Mouse (Mus musculus): ENCODE data around the gene Otulin. TPM values are rescaled to one million over a fixed set of nuclear protein-coding genes. Genes with fewer than 3 reads are reported as not detected.

Gene Otulin
- total and polyA plus RNA-seq, 3 experiments, result 40.0 to 84.8 (median 80.2) TPM

DNA sequence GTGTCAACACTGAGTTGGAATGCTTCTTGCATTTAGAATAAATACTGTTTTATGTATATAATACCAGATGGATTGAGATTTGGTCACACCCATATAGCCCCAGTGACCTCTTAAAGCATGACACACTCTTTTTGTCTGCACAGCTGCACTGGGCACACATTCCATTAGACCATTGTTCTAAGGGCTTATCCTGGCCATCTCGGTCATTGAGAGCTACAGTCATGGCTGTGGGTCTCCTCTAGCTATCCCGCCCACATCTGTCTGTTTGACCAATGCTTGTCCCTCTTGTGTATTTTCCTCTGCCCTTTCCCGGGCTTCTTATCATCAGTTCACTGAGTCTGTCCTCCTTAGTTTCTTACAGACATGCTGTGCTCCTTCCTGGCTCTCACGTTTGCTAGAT, 100.5 kb downstream of the Otulin start:
- H3K4me2 ChIP-seq (ENCODE audit: insufficient read depth, low read depth, poor library complexity, severe bottlenecking), result no peak overlapping the region
- no peak overlapping the region for H3K4me3 ChIP-seq (replicated peaks in 1 of 3; ENCODE audit: low read depth in 2 of 3, low read length in 2 of 3, poor library complexity in 1 of 3)
- peaks cover 0 to 1% of the 10 kb centered on the region in 2 experiments for H3K36me3 ChIP-seq (replicated peaks in 1 of 2; ENCODE audit: control insufficient read depth in 1 of 2, insufficient read depth in 1 of 2, low read length in 1 of 2)
- in situ Hi-C loops (cut with MboI; ENCODE audit: low pct_ligation_motif_present, low pct_unique_long_range_greater_than_20kb, low sequenced_read_pairs) (no loop called here), dilution Hi-C loops (cut with MboI; ENCODE audit: extremely low pct_ligation_motif_present, extremely low pct_unique_long_range_greater_than_20kb, low sequenced_read_pairs) (no loop called here)
- DNase-seq (ENCODE audit: extremely low read depth), result no peak
- H3K79me2 ChIP-seq (replicated peaks; ENCODE audit: control insufficient read depth, extremely low read depth, insufficient read depth, poor library complexity, severe bottlenecking), result no peaks in the 10 kb centered on the region
- H3K9ac ChIP-seq (ENCODE audit: insufficient read depth, low read depth), result no peak overlapping the region
- H3K4me1 ChIP-seq (ENCODE audit: control insufficient read depth in 1 of 2, insufficient read depth in 2 of 2), result peaks cover 0 to 10% of the 10 kb centered on the region in 2 experiments; a peak in 1 of 4 replicates
- no peaks in the 10 kb centered on the region for H3K27me3 ChIP-seq (replicated peaks)
- H3K9me3 ChIP-seq (replicated peaks; ENCODE audit: low read length), result no peaks in the 10 kb centered on the region
- no peak overlapping the region for H3K27ac ChIP-seq (ENCODE audit: insufficient read depth, low read depth)
- no peak for TF ChIP-seq CTCF (conservative IDR thresholded peaks at IDR 0.05 in 1 of 2, IDR thresholded peaks at IDR 0.05 in 1 of 2; ENCODE audit: low read depth in 2 of 2, low read length in 2 of 2)
- no peak for TF ChIP-seq UBTF (IDR thresholded peaks at IDR 0.05; ENCODE audit: low read depth, low read length)
- TF ChIP-seq JUND (conservative IDR thresholded peaks at IDR 0.05; ENCODE audit: low read depth, low read length), result no peak
- no peak for TF ChIP-seq EP300 (IDR thresholded peaks at IDR 0.05; ENCODE audit: low read length)
- TF ChIP-seq NELFE (IDR thresholded peaks at IDR 0.05; ENCODE audit: low read depth, low read length), result no peak
- TF ChIP-seq MEF2A (IDR thresholded peaks at IDR 0.05; ENCODE audit: borderline replicate concordance, low read depth, low read length), result no peak

DNA sequence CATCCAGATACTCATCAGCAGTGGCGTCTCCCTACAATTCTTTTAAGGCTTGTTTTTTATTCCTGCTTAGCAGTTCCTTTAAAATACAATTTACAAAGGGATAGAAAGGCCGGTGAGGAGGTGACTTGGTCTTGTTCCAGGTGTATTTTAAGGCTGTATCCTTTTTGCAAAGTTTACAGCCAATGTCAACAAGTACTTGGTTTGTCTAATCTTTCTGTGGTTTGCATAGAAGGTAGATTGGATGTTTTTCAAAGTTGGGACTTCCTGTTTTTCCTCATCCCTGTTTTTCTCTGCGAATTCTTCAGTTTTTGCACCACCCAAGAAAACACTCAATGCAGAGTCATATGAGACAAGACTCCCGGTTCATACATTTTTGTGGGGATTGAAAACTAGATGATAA, 101.6 kb downstream of the Otulin start:
- Histone ChIP-seq H3K9me3 (replicated peaks; ENCODE audit: low read length) (no peaks in the 10 kb centered on the region), H3K27me3 (replicated peaks) (no peaks in the 10 kb centered on the region), H3K9ac (ENCODE audit: insufficient read depth, low read depth) (no peak overlapping the region), H3K27ac (ENCODE audit: insufficient read depth, low read depth) (no peak overlapping the region), H3K4me3 (replicated peaks in 1 of 3; ENCODE audit: low read depth in 2 of 3, low read length in 2 of 3, poor library complexity in 1 of 3) (no peak overlapping the region), H3K79me2 (replicated peaks; ENCODE audit: control insufficient read depth, extremely low read depth, insufficient read depth, poor library complexity, severe bottlenecking) (no peaks in the 10 kb centered on the region), H3K4me1 (ENCODE audit: control insufficient read depth in 1 of 2, insufficient read depth in 2 of 2) (peaks cover 0 to 10% of the 10 kb centered on the region in 2 experiments; a peak in 1 of 4 replicates), H3K4me2 (ENCODE audit: insufficient read depth, low read depth, poor library complexity, severe bottlenecking) (no peak overlapping the region), H3K36me3 (replicated peaks in 1 of 2; ENCODE audit: control insufficient read depth in 1 of 2, insufficient read depth in 1 of 2, low read length in 1 of 2) (peaks cover 0 to 1% of the 10 kb centered on the region in 2 experiments)
- dilution Hi-C loops (cut with MboI; ENCODE audit: extremely low pct_ligation_motif_present, extremely low pct_unique_long_range_greater_than_20kb, low sequenced_read_pairs) (no loop called here), in situ Hi-C loops (cut with MboI; ENCODE audit: low pct_ligation_motif_present, low pct_unique_long_range_greater_than_20kb, low sequenced_read_pairs) (no loop called here)
- DNase-seq (ENCODE audit: extremely low read depth), result no peak
- TF ChIP-seq HCFC1 (IDR thresholded peaks at IDR 0.05; ENCODE audit: low read depth, low read length), result no peak
- TF ChIP-seq CTCF (conservative IDR thresholded peaks at IDR 0.05 in 1 of 2, IDR thresholded peaks at IDR 0.05 in 1 of 2; ENCODE audit: low read depth in 2 of 2, low read length in 2 of 2), result no peak
- TF ChIP-seq MEF2A (IDR thresholded peaks at IDR 0.05; ENCODE audit: borderline replicate concordance, low read depth, low read length), result no peak
- TF ChIP-seq POLR2A (IDR thresholded peaks at IDR 0.05; ENCODE audit: low read depth, low read length), result no peak
- no peak for TF ChIP-seq GABPA (IDR thresholded peaks at IDR 0.05; ENCODE audit: insufficient replicate concordance, low read depth, low read length)
- no peak for TF ChIP-seq SMC3 (IDR thresholded peaks at IDR 0.05; ENCODE audit: low read depth, low read length)
- no peak for TF ChIP-seq E2F4 (IDR thresholded peaks at IDR 0.05; ENCODE audit: insufficient replicate concordance, low read depth, low read length)
- no peak for TF ChIP-seq TBP (conservative IDR thresholded peaks at IDR 0.05; ENCODE audit: low read depth, low read length)
- TF ChIP-seq RCOR1 (conservative IDR thresholded peaks at IDR 0.05; ENCODE audit: low read depth, low read length), result no peak
- TF ChIP-seq POLR2AphosphoS2 (IDR thresholded peaks at IDR 0.05; ENCODE audit: low read depth, low read length), result no peak
- TF ChIP-seq ZNF384 (IDR thresholded peaks at IDR 0.05; ENCODE audit: low read depth, low read length), result no peak
- TF ChIP-seq CHD2 (IDR thresholded peaks at IDR 0.05; ENCODE audit: low read length), result no peak
- no peak for TF ChIP-seq CHD1 (IDR thresholded peaks at IDR 0.05; ENCODE audit: low read depth, low read length)
- no peak for TF ChIP-seq ZC3H11A (IDR thresholded peaks at IDR 0.05; ENCODE audit: low read depth, low read length)
- no peak for TF ChIP-seq UBTF (IDR thresholded peaks at IDR 0.05; ENCODE audit: low read depth, low read length)
- TF ChIP-seq KAT2A (IDR thresholded peaks at IDR 0.05; ENCODE audit: insufficient replicate concordance, low read length), result no peak
- TF ChIP-seq ETS1 (conservative IDR thresholded peaks at IDR 0.05; ENCODE audit: low read depth, low read length), result no peak
- no peak for TF ChIP-seq ZKSCAN1 (IDR thresholded peaks at IDR 0.05; ENCODE audit: borderline replicate concordance, low read depth, low read length)
- no peak for TF ChIP-seq PAX5 (IDR thresholded peaks at IDR 0.05; ENCODE audit: low read length)
